Mouse (Mus musculus) midbrain, embryonic 16.5 days (tissue): ENCODE measurements around the gene Ptgds. TPM values are rescaled to one million over a fixed set of nuclear protein-coding genes. Genes with fewer than 3 reads are reported as not detected.

Source experiments
- microRNA-seq: library from miRNA; unstranded; fragments of <30 nt; microRNA quantifications from one replicate; pipeline ENCODE4, GENCODE M21; 2017
- polyA plus RNA-seq: library from polyadenylated mRNA; unstranded; fragments of >200 nt; fragmentation: Nextera tagmentation; extraction: Ambion mirVana; gene quantifications from 2 replicates; pipeline ENCODE4 v1.2.1, GENCODE M21; 2015

Ptgds gene
- polyA plus RNA-seq, 1 experiment from 2014 or later, result 593 TPM

Small RNA genes within 50 kb of the gene (microRNA-seq; reads per million reads assigned to microRNA genes)
- gene Mir3087, result 1.4 reads per million

Other genes starting within 250 kb of the Ptgds start
- 366 and 421 TPM in 2 replicates for gene Tubb4b, start 245.3 kb downstream of the Ptgds start, polyA plus RNA-seq
- not detected in 2 replicates for gene Slc34a3, start 235.7 kb downstream of the Ptgds start, polyA plus RNA-seq
- gene Rnf224, start 233.3 kb downstream of the Ptgds start, polyA plus RNA-seq, result not detected in 2 replicates
- 144 and 176 TPM in 2 replicates for gene Rnf208, start 227.8 kb downstream of the Ptgds start, polyA plus RNA-seq
- gene Cysrt1, start 227.6 kb downstream of the Ptgds start, polyA plus RNA-seq, result 0.25 and 0.48 TPM in 2 replicates
- 4.3 and 4.7 TPM in 2 replicates for gene AL732309.1, start 223.2 kb downstream of the Ptgds start, polyA plus RNA-seq
- gene Tmem203, start 214.6 kb downstream of the Ptgds start, polyA plus RNA-seq, result 12.4 and 12.7 TPM in 2 replicates
- 15.6 and 15.9 TPM in 2 replicates for gene Tprn, start 207.4 kb downstream of the Ptgds start, polyA plus RNA-seq
- 172 and 175 TPM in 2 replicates for gene Ssna1, start 197.6 kb downstream of the Ptgds start, polyA plus RNA-seq
- gene Anapc2, start 197.6 kb downstream of the Ptgds start, polyA plus RNA-seq, result 141 and 144 TPM in 2 replicates
- not detected in 2 replicates for gene Tmem210, start 181.9 kb downstream of the Ptgds start, polyA plus RNA-seq
- gene Lrrc26, start 180.1 kb downstream of the Ptgds start, polyA plus RNA-seq, result not detected in 2 replicates
- 44.0 and 52.7 TPM in 2 replicates for gene Grin1, start 150.9 kb downstream of the Ptgds start, polyA plus RNA-seq
- 50.7 and 51.0 TPM in 2 replicates for gene Man1b1, start 137.7 kb downstream of the Ptgds start, polyA plus RNA-seq
- gene Dpp7, start 113.7 kb downstream of the Ptgds start, polyA plus RNA-seq, result 22.6 and 26.2 TPM in 2 replicates
- gene Uap1l1, start 104.4 kb downstream of the Ptgds start, polyA plus RNA-seq, result 4.6 and 5.2 TPM in 2 replicates
- 9.0 and 9.2 TPM in 2 replicates for gene Sapcd2, start 97.7 kb downstream of the Ptgds start, polyA plus RNA-seq
- 3.7 and 9.0 TPM in 2 replicates for gene Entpd2, start 74.2 kb downstream of the Ptgds start, polyA plus RNA-seq
- gene Npdc1, start 70.7 kb downstream of the Ptgds start, polyA plus RNA-seq, result 481 and 529 TPM in 2 replicates
- 0.09 and 0.80 TPM in 2 replicates for gene Fut7, start 46.8 kb downstream of the Ptgds start, polyA plus RNA-seq
- 17.3 and 18.3 TPM in 2 replicates for gene Abca2, start 41.3 kb downstream of the Ptgds start, polyA plus RNA-seq
- gene Clic3, start 13.2 kb downstream of the Ptgds start, polyA plus RNA-seq, result 2.8 and 3.4 TPM in 2 replicates
- 121 and 130 TPM in 2 replicates for gene Paxx, start 9.0 kb downstream of the Ptgds start, polyA plus RNA-seq
- not detected in 2 replicates for gene Lcn12, start 23.9 kb upstream of the Ptgds start, polyA plus RNA-seq
- 137 and 139 TPM in 2 replicates for gene Fbxw5, start 30.7 kb upstream of the Ptgds start, polyA plus RNA-seq
- 5.1 and 5.9 TPM in 2 replicates for gene C8g, start 31.7 kb upstream of the Ptgds start, polyA plus RNA-seq
- 15.2 and 15.9 TPM in 2 replicates for gene Traf2, start 76.9 kb upstream of the Ptgds start, polyA plus RNA-seq
- gene Edf1, start 87.8 kb upstream of the Ptgds start, polyA plus RNA-seq, result 374 and 380 TPM in 2 replicates
- 0.50 and 2.4 TPM in 2 replicates for gene Mamdc4, start 104.8 kb upstream of the Ptgds start, polyA plus RNA-seq
- gene Phpt1, start 105.2 kb upstream of the Ptgds start, polyA plus RNA-seq, result 148 and 149 TPM in 2 replicates
- 11.4 and 14.9 TPM in 2 replicates for gene Ajm1, start 111.7 kb upstream of the Ptgds start, polyA plus RNA-seq
- gene Rabl6, start 138.5 kb upstream of the Ptgds start, polyA plus RNA-seq, result 64.7 and 68.3 TPM in 2 replicates
- 0.11 and 0.24 TPM in 2 replicates for gene Ccdc183, start 147.6 kb upstream of the Ptgds start, polyA plus RNA-seq
- gene Tmem141, start 152.0 kb upstream of the Ptgds start, polyA plus RNA-seq, result 56.4 and 67.2 TPM in 2 replicates
- gene Fcna, start 158.0 kb upstream of the Ptgds start, polyA plus RNA-seq, result 2.5 and 3.1 TPM in 2 replicates
- gene Lcn8, start 183.1 kb upstream of the Ptgds start, polyA plus RNA-seq, result not detected in 2 replicates
- not detected in 2 replicates for gene Lcn5, start 187.9 kb upstream of the Ptgds start, polyA plus RNA-seq
- not detected in 2 replicates for gene Lcn6, start 206.7 kb upstream of the Ptgds start, polyA plus RNA-seq
- gene Lcn10, start 212.7 kb upstream of the Ptgds start, polyA plus RNA-seq, result not detected in 2 replicates
- gene Obp2a, start 230.0 kb upstream of the Ptgds start, polyA plus RNA-seq, result not detected in 2 replicates
- 158 and 170 TPM in 2 replicates for gene Bmyc, start 236.7 kb upstream of the Ptgds start, polyA plus RNA-seq